Mouse (Mus musculus) intestine, embryonic 14.5 days (tissue): ENCODE data around the gene Dnttip1. TPM values are rescaled to one million over a fixed set of nuclear protein-coding genes. Genes with fewer than 3 reads are reported as not detected.

Experiments
- ATAC-seq: fragments of 200-750 bp; cut with Nextera tagmentation; replicated peaks from 2 replicates; pipeline ENCODE4 v1.8.0; 2017; ENCODE audit warnings: low read depth, moderate number of reproducible peaks, moderate TSS enrichment, moderate library complexity; ENCODE audit not compliant: low FRiP score, low TSS enrichment
- DNase-seq: peaks from one replicate; pipeline ENCODE4 v3.0.0-alpha.2; 2018; ENCODE audit warnings: low spot score
- H3K27ac ChIP-seq: fragments of 300-500 bp; sonication (generic); 2 replicates; pipeline ENCODE4 v1.5.1; 2014; ENCODE audit warnings: low read depth, mild to moderate bottlenecking, control low read depth
- H3K27me3 ChIP-seq: fragments of 300-500 bp; sonication (generic); replicated peaks from 2 replicates; pipeline ENCODE4 v1.6.1; 2014; ENCODE audit warnings: low read length, control low read depth; ENCODE audit not compliant: control insufficient read depth, insufficient read depth
- H3K36me3 ChIP-seq: fragments of 300-500 bp; sonication (generic); 2 replicates; pipeline ENCODE4 v1.6.1; 2014; ENCODE audit warnings: low read length, control low read depth; ENCODE audit not compliant: control insufficient read depth, insufficient read depth
- H3K4me1 ChIP-seq: fragments of 300-500 bp; sonication (generic); replicated peaks from 2 replicates; pipeline ENCODE4 v1.6.1; 2014; ENCODE audit warnings: low read length, control low read depth, mixed read lengths; ENCODE audit not compliant: control insufficient read depth, insufficient read depth
- H3K4me2 ChIP-seq: fragments of 300-500 bp; sonication (generic); 2 replicates; pipeline ENCODE4 v1.6.1; 2014; ENCODE audit warnings: low read length
- H3K4me3 ChIP-seq: fragments of 300-500 bp; sonication (generic); 2 replicates; pipeline ENCODE4 v1.5.1; 2014; ENCODE audit warnings: low read depth, low read length, control low read depth, mixed read lengths
- H3K9ac ChIP-seq: fragments of 300-500 bp; sonication (generic); 2 replicates; pipeline ENCODE4 v1.6.1; 2014; ENCODE audit warnings: mild to moderate bottlenecking, low read length
- H3K9me3 ChIP-seq: fragments of 300-500 bp; sonication (generic); 2 replicates; pipeline ENCODE4 v1.6.1; 2016; ENCODE audit warnings: low read length, control low read depth; ENCODE audit not compliant: control insufficient read depth
- WGBS: fragments of 180-500 bp; shearing (Covaris S2); extraction: QIAGEN DNeasy Blood & Tissue Kit; methylation state at CpG from one replicate; pipeline ENCODE4 v1.1.7; 2014; 5-methylcytosine and 5-hydroxymethylcytosine counted together
- polyA plus RNA-seq: library from polyadenylated mRNA; unstranded; fragments of >200 nt; fragmentation: Nextera tagmentation; extraction: Ambion mirVana; gene quantifications from 2 replicates; pipeline ENCODE4 v1.2.1, GENCODE M21; 2014

Dnttip1 gene
- polyA plus RNA-seq, 1 experiment from 2014 or later: 67.0 TPM

GRCm38 (mm10) chr2:164815348-164815747, 69.6 kb downstream of the Dnttip1 start:
- H3K27me3 ChIP-seq: no peaks in the 10 kb centered on the region
- H3K4me1 ChIP-seq: peaks cover 4% of the 10 kb centered on the region; the same call in 1 of the 2 replicates
- no peak overlapping the region for H3K4me3 ChIP-seq
- DNase-seq (no peak), ATAC-seq (no peak)
- H3K36me3 ChIP-seq: peaks cover 14% of the 10 kb centered on the region
- no peaks in the 10 kb centered on the region for H3K9me3 ChIP-seq
- H3K27ac ChIP-seq: no peak overlapping the region
- no peak overlapping the region for H3K4me2 ChIP-seq
- no peak overlapping the region for H3K9ac ChIP-seq
- WGBS: 88% methylated on average over 5 of the region's 5 CpGs

GRCm38 (mm10) chr2:164815821-164816220, 70.0 kb downstream of the Dnttip1 start:
- ATAC-seq: no peak
- WGBS: 90% methylated on average over 8 of the region's 8 CpGs

GRCm38 (mm10) chr2:164817206-164817605, 71.4 kb downstream of the Dnttip1 start:
- Histone ChIP-seq H3K36me3 (peaks cover 27% of the 10 kb centered on the region), H3K27me3 (no peaks in the 10 kb centered on the region), H3K27ac (peak overlapping the region; percentile 11; the same call in 1 of the 2 replicates), H3K4me3 (no peak overlapping the region), H3K9ac (no peak overlapping the region), H3K4me1 (peaks cover 5% of the 10 kb centered on the region), H3K4me2 (no peak overlapping the region), H3K9me3 (no peaks in the 10 kb centered on the region)
- 75% methylated on average over 6 of the region's 6 CpGs for WGBS
- ATAC-seq: no peak
- DNase-seq: no peak

More at GRCm38 (mm10) chr2:164815821-164816220, 70.0 kb downstream of the Dnttip1 start:
- H3K4me1 ChIP-seq: peaks cover 4% of the 10 kb centered on the region; the same call in 1 of the 2 replicates
- H3K27ac ChIP-seq: no peak overlapping the region
- H3K36me3 ChIP-seq: peaks cover 19% of the 10 kb centered on the region
- no peak for DNase-seq
- H3K4me2 ChIP-seq: no peak overlapping the region
- H3K27me3 ChIP-seq: no peaks in the 10 kb centered on the region
- no peak overlapping the region for H3K4me3 ChIP-seq
- no peak overlapping the region for H3K9ac ChIP-seq
- H3K9me3 ChIP-seq: no peaks in the 10 kb centered on the region

- ATAC-seq (no peak), DNase-seq (no peak)
- no peak overlapping the region for H3K9ac ChIP-seq
- peaks cover 7% of the 10 kb centered on the region for H3K4me1 ChIP-seq
- H3K4me3 ChIP-seq: no peak overlapping the region
- H3K36me3 ChIP-seq: peaks cover 22% of the 10 kb centered on the region
- no peak overlapping the region for H3K27ac ChIP-seq
- WGBS: 47% methylated on average over 5 of the region's 5 CpGs
- no peaks in the 10 kb centered on the region for H3K9me3 ChIP-seq
- no peak overlapping the region for H3K4me2 ChIP-seq
- no peaks in the 10 kb centered on the region for H3K27me3 ChIP-seq
Observed at GRCm38 (mm10) chr2:164817703-164818102, 71.9 kb downstream of the Dnttip1 start.

Other genes starting within 250 kb of the Dnttip1 start
- gene Pigt, start 248.5 kb upstream of the Dnttip1 start, polyA plus RNA-seq: 72.4 and 79.7 TPM in 2 replicates
- gene Wfdc2, start 183.6 kb upstream of the Dnttip1 start, polyA plus RNA-seq: 79.5 and 85.7 TPM in 2 replicates
- gene Spint3, start 172.5 kb upstream of the Dnttip1 start, polyA plus RNA-seq: not detected in 2 replicates
- 1.5 and 3.2 TPM in 2 replicates for gene Wfdc6a, start 160.5 kb upstream of the Dnttip1 start, polyA plus RNA-seq
- gene Eppin, start 152.4 kb upstream of the Dnttip1 start, polyA plus RNA-seq: not detected in 2 replicates
- gene Wfdc6b, start 132.5 kb upstream of the Dnttip1 start, polyA plus RNA-seq: not detected in 2 replicates
- gene Wfdc8, start 132.4 kb upstream of the Dnttip1 start, polyA plus RNA-seq: not detected in 2 replicates
- gene Wfdc16, start 107.2 kb upstream of the Dnttip1 start, polyA plus RNA-seq: not detected in 2 replicates
- gene Wfdc10, start 89.9 kb upstream of the Dnttip1 start, polyA plus RNA-seq: 1.2 TPM in 1 of 2 replicates, not detected in the other
- not detected in 2 replicates for gene Wfdc9, start 89.4 kb upstream of the Dnttip1 start, polyA plus RNA-seq
- not detected in 2 replicates for gene Wfdc11, start 71.9 kb upstream of the Dnttip1 start, polyA plus RNA-seq
- gene Wfdc13, start 60.9 kb upstream of the Dnttip1 start, polyA plus RNA-seq: 0.28 TPM in 2 replicates
- not detected in 2 replicates for gene Spint4, start 47.5 kb upstream of the Dnttip1 start, polyA plus RNA-seq
- gene Spint5, start 30.7 kb upstream of the Dnttip1 start, polyA plus RNA-seq: not detected in 2 replicates
- 2.0 and 2.6 TPM in 2 replicates for gene Wfdc3, start 52 bp upstream of the Dnttip1 start, polyA plus RNA-seq
- gene Ube2c, start 23.9 kb downstream of the Dnttip1 start, polyA plus RNA-seq: 462 and 476 TPM in 2 replicates
- 0.69 and 1.3 TPM in 2 replicates for gene Tnnc2, start 34.0 kb downstream of the Dnttip1 start, polyA plus RNA-seq
- 20.5 and 21.3 TPM in 2 replicates for gene Snx21, start 39.8 kb downstream of the Dnttip1 start, polyA plus RNA-seq
- 19.2 and 19.6 TPM in 2 replicates for gene Acot8, start 58.9 kb downstream of the Dnttip1 start, polyA plus RNA-seq
- gene Zswim3, start 59.1 kb downstream of the Dnttip1 start, polyA plus RNA-seq: 8.9 and 11.4 TPM in 2 replicates
- 16.5 and 17.4 TPM in 2 replicates for gene Zswim1, start 76.7 kb downstream of the Dnttip1 start, polyA plus RNA-seq
- gene Spata25, start 82.6 kb downstream of the Dnttip1 start, polyA plus RNA-seq: not detected in 2 replicates
- 155 and 168 TPM in 2 replicates for gene Ctsa, start 86.9 kb downstream of the Dnttip1 start, polyA plus RNA-seq
- gene Neurl2, start 87.5 kb downstream of the Dnttip1 start, polyA plus RNA-seq: 6.7 and 7.7 TPM in 2 replicates
- 25.7 and 28.1 TPM in 2 replicates for gene Pltp, start 111.7 kb downstream of the Dnttip1 start, polyA plus RNA-seq
- gene Pcif1, start 133.3 kb downstream of the Dnttip1 start, polyA plus RNA-seq: 76.0 and 85.5 TPM in 2 replicates
- 12.7 and 14.3 TPM in 2 replicates for gene Zfp335, start 165.8 kb downstream of the Dnttip1 start, polyA plus RNA-seq
- 2.4 and 3.3 TPM in 2 replicates for gene Mmp9, start 194.8 kb downstream of the Dnttip1 start, polyA plus RNA-seq
- gene Slc12a5, start 214.8 kb downstream of the Dnttip1 start, polyA plus RNA-seq: 1.3 and 1.5 TPM in 2 replicates